Mouse (Mus musculus) adrenal gland, adult 18-20 months (tissue): ENCODE measurements around the gene 1700034J05Rik. TPM values are rescaled to one million over a fixed set of nuclear protein-coding genes. Genes with fewer than 3 reads are reported as not detected.
A peak's percentile ranks its signal among the peaks of the same experiment; 100 is the strongest.

ENCODE experiments used
- DNase-seq, 2 experiments: peaks; one replicate each; pipeline ENCODE4 v3.0.0; 2021 to 2022; ENCODE audit warnings: low spot score in 2 of 2
- total RNA-seq, 2 experiments: library from RNA; stranded (reverse); gene quantifications; 1 replicate in 1 of 2; 2 replicates in 1 of 2; pipeline ENCODE4 v1.2.3; 2021

Gene 1700034J05Rik
- total RNA-seq, 2 experiments from 2014 or later, result not detected

DNA sequence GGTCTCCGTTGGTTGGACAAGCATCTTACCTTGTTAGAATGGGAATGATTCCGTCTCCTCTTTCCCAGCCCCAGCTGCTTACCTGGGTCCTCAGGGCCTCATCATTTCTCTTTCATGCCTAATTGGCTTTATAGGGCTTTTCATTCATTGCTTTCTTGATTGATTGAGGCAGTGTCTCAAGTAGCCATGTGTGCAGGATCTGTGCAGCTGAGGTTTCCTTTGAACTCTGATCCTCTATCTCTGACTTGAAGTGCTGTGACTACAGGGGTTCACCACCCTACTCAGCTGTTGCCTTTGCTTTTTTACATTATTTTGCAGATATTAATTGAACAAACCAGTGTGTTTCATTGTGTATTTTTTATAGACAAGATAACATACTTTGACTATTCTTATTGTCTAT is 25.2 kb downstream of the 1700034J05Rik start:
- DNase-seq, result no peak

DNA sequence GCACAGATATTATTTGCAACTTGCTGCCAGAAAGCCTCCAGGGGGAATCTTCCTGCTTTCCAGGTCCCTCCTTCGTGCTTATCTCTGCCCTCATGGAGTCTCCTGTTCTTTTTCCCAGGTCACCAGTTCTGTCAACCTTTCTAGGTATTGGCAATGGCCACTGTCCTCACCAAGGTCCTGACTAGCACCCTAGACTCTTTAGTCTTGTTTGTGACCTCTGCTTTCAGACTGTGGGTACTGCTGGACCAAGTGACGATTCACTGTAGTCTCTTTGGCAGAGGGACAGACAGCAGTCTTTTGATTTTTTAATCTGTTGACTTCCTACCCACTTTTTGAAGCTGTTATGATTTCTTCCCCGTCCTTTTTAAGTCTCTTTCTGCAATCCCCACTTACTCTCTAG is 26.1 kb downstream of the 1700034J05Rik start:
- no peak for DNase-seq

DNA sequence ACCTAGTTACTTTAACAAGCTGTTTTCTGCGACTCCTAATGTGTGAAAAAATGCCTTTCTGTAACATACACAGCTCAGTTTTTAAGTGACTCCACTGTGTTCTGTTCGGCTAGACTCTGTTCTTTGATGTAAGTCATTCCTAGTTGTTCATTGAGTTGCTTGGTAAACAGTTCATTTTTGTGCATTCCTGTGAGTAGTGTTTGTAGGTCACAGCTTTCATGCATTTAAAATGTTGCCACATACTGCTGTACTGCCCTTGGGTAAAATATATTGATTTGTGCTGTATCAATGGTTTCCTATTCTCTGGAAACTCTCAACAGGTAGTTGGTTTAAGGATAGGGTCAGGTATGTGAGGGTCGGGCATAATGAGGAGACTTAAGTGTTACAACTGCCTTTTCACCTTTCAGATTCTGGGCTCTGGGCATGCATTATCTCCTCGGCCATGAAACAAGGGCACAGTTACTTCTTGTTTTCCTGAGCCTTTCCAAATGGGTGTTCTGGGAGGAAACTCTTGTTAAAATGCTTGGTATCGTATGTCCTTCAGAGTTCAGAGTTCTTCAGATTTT is 27.7 kb downstream of the 1700034J05Rik start:
- DNase-seq, result no peak

DNA sequence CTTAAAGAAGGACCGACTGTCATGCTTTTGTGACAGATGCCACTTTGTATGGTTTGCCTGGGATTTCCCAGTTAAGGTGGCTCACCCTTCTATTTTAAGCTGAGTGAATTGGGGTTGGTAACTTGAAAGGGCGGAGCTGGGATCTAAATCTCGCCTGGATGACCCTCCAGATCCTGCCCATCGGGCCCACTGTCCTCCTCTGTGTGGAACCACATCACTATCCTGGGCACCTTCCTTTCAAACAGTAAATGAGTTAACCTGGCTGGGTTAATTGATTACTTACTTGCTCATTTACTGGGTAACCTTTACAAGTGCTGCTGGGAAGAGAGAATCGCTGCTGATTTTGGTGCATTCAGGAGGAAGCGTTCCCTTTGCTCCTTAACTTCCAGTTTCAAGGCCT is 35.9 kb downstream of the 1700034J05Rik start:
- no peak for DNase-seq

DNA sequence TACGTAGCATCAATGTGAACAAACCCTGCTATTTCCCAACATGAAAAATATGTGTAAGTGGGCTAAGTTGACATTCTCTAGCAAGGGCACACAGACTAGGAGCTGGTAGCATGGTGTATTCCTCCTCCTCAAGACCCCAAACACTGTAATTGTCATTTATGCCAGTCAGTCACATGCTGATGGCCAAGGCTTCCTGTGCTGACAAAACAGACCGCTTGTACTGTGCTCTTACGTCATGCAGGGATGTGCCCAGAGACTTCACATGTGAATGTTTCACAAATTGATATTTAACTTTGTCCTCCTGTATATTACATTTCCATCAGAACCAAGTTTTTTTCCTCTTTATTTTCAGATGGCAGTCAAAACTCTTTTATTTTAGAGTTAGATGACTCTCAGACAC is 36.8 kb downstream of the 1700034J05Rik start:
- no peak for DNase-seq

DNA sequence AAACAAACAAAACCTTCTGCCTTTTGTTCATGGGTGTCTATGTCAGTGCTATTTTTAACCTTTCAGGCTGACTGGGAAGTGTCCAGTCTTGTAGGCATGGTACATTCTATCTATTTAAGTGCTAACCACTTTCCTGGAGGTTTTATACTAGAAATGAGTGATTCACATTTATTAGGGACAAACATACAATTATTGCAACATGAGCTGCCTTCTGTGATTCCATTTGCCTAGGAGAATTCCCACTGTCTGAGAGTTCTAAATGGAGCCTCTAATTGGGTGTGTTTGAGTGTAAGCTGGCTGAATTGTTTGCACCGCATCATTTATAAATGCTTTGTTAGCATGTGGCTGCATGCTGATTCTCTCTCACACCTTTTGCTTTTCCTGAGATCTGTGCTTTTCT is 38.4 kb downstream of the 1700034J05Rik start:
- DNase-seq, result no peak

DNA sequence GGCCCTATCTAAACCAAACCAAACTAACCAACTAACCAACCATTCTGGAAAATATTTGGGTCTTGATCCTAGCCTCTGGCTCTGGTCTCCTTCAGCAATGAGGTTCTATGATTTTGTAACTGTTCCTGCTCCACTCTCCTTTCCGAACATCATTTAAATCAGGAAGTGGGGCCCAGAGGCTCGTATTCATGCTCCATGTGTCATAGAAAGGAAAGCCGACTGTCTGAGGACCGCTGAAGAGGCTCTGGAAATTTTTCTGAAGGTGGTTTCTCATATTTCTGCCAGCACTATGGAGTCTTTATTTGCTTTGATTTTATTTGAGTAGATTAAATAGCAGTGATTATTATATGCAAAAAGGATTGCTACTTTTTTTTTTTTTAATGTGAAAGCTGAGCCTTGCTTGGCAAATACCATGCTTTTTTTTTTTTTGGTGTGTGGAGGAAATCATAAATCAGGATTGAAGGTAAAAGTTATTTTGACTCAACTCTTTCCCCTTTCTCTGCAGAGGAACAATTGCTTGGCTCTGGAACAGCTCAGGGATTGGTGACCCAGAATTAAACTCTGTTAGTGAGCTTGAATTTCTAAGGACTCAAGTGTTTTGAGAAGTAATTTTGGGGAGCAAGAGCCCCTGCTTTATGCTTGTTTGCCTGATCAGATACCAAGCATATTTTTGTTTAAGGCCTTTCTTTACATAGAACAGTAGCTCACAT is 40.6 kb downstream of the 1700034J05Rik start:
- DNase-seq, result no peak

DNA sequence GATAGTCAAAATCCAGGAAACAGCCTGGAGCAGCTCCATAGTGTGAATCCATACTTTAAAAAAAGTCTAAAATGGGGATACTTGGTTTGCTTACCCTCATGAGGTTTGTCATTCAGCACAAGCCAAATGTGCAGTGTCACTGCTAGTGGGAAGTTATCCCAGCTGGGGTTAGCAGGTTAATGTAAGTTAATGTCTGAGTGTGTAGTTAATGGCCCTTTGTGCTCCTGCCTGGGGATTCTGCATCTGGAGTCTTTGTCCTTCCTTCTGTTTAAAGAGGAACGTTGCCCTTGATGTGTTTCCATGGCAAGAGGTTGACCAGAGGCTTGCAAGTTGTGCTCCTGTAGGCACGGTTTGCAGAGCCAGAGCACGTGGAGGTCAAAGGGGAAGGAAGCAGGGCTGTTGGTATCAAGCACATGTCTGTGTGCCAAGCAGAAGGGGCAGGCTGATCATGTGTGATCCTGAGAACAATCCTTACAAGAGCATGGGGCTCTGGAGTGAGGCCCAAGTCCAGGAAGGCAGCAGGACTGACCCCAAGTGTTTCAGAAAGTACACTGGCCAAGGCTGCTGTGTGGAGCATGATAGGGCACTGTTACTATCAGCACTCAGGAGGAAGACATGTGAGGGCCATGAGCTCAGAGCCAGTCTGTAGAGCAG is 41.3 kb downstream of the 1700034J05Rik start:
- no peak for DNase-seq

DNA sequence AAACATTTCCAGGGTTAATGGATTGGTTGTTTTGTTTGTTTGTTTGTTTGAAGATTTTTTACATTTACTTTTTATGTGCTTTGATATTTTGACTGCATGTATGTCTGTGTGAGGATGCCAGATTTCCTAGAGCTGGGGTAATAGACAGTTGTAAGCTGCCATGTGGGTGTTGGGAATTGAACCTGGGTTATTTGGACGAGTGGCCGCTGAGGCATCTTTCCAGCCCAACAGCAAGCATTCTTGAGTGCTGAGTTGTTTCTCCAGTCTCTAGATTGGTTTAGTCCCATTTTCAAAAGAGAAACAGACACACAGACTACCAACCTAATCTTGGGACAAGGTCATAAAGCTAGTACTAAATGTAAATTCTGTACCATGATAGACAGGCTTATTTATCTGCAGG is 43.4 kb downstream of the 1700034J05Rik start:
- DNase-seq, result no peak

DNA sequence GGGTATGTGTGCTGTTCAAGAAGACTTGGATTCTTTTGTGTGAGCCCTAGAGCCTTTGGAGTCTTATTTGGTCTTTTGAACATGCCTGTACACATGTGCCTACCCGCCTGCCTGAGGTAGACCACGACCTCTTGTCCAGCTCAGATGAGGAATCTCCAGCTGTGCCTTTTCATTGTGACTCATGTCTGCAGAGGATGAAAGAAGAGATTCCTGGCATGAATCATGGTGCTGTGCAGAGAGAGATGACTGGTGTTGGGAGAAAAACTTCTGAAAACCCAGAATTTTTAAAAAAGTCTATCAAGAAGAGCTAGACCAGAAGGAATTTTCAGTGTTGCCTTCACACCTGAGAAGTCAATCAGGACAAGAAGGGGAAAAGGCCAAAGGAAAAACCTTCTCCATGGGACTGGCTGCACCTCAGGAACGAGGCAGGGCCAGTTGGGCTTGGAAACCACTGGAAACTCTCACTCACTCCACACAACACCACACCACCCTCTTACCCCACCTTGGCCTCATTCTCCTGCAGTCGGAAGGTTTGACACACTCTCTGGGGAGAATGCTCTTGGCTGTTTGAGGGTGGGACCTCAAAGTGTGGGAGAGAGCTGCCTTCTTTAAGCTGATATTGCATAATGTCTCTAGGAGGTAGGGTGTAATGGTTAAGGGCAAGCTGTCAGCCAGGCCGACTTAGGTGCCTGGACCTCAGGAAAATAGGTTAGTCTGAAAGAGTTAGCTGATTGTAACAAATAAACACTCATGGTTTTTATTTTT is 44.3 kb downstream of the 1700034J05Rik start:
- peak in 1 of 2 experiments; percentile 6 for DNase-seq

DNA sequence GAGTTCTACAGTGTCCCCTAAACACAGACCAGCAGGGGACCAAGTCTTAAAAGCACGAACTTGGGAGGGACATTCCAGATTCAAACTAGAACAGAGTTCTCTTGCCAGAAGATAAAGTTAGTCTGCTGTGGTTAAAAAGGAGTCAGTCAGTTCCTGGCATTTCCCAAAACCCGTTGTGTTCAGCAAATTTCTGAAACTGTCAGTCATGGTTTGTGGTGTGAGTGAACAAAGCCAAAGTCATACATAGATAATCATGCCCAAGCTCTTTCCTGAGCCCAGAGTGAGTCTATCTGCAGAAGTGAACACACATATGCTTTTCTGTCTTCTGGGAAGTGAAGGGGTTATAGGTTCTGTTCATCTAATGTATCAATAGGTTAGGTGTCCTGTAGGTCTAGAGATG is 45.4 kb downstream of the 1700034J05Rik start:
- no peak for DNase-seq

DNA sequence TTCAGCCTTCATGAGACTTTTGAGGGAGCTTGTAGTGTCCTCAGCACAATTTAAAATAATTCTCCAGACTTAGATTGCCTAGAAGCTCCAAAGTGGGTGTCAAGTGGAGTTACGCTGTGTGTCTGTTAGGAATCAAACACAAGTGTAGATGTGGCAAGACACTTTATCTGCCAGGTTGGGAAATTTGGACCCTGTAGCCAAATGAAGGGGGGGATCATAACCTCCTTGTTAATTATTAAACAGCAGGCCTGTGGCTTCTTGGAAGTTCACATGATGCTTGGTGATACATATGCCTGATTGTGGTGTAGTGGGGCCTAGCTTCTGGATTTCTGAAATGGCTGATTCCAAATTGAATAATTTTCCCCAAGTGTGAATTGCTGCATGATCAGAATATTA is 46.4 kb downstream of the 1700034J05Rik start:
- no peak for DNase-seq

DNA sequence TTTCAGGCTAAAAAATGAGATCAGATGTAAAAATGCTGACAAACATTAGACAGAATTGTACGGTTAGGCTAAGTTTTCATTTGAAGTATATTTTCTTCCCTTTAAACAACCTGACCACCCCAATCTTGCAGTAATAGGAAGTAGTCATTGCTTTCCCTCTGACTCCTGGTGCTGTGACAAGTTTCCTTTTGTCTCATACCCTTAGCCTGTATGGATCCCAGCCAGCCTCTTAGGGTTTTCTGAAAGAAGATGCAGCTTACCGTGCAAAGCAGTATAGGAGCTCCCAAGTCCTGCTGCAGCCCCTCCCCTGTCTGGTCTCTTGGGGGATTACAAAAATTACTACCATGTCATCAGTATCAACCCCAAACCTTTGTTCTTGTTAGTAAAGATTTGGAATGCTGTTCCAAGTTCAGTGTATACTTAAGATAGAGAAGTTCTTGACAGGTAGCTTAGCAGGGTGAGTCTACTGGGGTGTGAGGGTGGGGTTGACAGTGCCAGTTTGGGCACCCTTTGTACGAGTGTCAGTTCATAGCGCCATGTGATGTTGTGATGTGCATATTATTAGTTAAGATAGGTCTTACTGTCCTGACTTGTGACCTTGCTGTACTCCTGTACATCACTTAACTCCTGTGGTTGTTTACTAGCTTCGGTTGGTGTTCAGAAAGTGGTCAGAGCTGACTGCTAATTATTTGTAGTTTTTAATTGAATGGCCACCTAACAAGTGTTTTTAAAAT is 47.0 kb downstream of the 1700034J05Rik start:
- DNase-seq, result no peak

DNA sequence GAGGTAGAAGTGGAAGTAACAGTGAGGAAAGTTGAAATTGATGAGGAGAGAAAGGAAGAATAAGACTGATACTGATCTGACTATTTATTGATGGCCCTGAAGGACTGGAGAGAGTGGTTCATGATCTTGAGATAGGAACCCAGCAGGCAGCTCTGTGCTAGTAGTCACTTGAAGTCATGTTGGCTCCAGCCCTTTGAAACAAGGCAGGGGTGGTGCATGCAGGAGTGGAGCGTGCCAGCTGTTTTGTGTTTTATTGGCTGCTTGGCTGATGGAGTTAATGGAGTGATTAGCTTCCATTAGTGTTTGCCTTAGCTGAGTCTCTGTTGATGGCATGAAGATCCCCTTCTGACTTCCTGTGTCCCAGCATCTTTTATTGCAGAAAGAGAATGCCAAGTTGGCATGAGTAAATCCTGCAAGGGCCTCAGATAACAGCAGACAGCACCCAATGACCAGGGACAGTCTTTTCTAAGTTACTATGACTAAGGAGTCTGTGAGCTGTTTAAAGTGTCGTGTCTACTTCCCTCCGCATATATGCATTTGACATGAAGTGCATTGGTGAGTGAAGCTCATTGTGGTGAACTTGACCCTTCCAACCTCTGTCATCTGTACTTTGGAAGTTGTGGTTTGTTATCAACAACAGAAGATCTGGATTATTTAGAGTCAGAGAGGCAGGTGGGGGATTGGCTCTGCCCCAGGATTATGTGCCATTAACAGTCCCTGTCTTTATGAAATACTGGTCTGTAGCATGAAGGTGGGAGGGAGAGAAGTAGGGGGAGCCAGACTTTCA is 48.0 kb downstream of the 1700034J05Rik start:
- DNase-seq, result no peak

DNA sequence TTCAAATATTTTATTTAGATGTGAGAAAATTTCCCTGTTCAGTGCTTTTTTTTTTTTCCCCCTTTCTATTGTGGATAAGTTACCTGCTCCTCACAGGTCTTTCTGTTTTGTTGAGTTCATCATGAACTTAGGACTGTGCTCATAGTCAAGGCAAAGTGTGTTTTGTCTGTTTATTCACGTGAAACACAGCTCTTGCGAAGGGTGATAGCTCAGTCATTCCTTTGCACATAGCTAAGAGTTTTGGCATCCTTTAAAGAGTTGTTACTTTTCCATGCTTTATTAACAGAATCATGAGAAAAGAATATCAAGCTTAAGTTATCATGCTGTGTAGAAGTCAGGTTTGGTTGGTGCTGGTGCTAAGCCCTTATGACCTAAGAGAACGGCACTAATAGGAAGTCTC is 49.5 kb downstream of the 1700034J05Rik start:
- DNase-seq, result no peak

DNA sequence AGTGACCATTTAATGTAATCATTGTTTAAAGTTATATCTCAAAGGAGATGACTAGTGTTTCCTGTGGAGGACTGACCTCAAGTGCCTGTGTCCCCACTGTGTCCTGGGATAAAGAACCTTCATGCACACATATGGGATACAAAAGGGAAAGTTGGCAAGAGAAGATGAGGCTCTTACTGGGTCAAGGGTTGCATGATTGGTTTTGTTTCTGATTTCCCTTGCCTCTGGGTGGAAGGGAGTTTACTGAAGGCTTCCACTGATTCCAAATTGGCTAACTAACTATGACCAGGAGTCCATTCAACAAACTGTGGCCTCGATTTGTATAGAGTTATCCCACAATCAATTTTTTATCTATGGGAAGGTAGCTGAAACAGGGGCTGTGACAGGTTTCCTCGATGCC is 50.6 kb downstream of the 1700034J05Rik start:
- DNase-seq, result no peak

DNA sequence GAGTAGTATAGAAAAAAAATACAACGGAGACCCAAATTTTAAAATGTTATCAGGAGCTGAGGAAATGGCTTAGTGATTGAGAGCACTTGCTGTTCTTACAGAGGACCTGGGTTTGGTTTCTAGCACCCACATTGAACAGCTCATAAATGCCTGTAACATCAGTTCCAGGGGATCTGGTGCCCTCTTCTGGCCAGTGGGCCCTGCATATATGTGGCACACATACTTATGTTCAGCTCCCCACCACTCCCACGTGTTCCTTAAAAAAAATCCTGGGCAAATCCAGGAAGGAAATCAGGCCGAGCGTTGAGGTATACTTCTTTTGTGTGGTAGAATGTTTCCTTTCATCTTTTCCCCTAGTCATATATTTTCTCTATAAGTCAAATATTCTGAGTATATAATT is 52.3 kb downstream of the 1700034J05Rik start:
- no peak for DNase-seq
